ENCODE assay signal across 13 mouse cellular contexts in genomic region chr11:97347291-97347690, GRCm38 (mm10). TPM values are rescaled to one million over a fixed set of nuclear protein-coding genes. Genes with fewer than 3 reads are reported as not detected.
"Had no signal": no experiment of that assay in that cellular context is flagged by ENCODE, and none has a peak within 500 bp of the region (broad histone marks: within the 10 kb centered on the region; RNA-seq: fewer than 3 reads in every experiment).

No protein-coding gene starts in this region.

- DNase-seq: gastrocnemius, adult 2 months; gastrocnemius, postnatal 10 days; gastrocnemius, postnatal 25 days; heart, adult 18-20 months; heart, postnatal 10 days; heart, postnatal 4 days; kidney, adult 18-20 months; kidney, adult 8-10 months; kidney, postnatal 10 days; kidney, postnatal 25 days; kidney, postnatal 4 days; liver; liver, embryonic 13.5 days had no signal

RNA-seq across cellular contexts. Expression of gene Gpr179, which starts 4.6 kb away (rescaled TPM):
- total RNA-seq: heart, adult 18-20 months had no signal
